Mouse (Mus musculus) MN1 (cell line): ENCODE results near the gene Osbpl8.

Experiments
- DNase-seq: peaks from one replicate; pipeline ENCODE4 v3.0.0-alpha.2; 2016; ENCODE audit warnings: low spot score

The Osbpl8 gene

GRCm38 (mm10) chr10:111235289-111235570 is 70.7 kb downstream of the Osbpl8 start:
- DNase-seq = no peak

GRCm38 (mm10) chr10:111237434-111237833 is 72.9 kb downstream of the Osbpl8 start:
- no peak for DNase-seq

- DNase-seq = no peak
These were observed 78.1 kb downstream of the Osbpl8 start for GRCm38 (mm10) chr10:111242677-111243076.

- DNase-seq = no peak
These were observed 83.1 kb downstream of the Osbpl8 start for GRCm38 (mm10) chr10:111247609-111248008.

GRCm38 (mm10) chr10:111248177-111248576 is 83.6 kb downstream of the Osbpl8 start:
- peak; percentile 26 for DNase-seq

GRCm38 (mm10) chr10:111250192-111250591 is 85.6 kb downstream of the Osbpl8 start:
- no peak for DNase-seq

GRCm38 (mm10) chr10:111251666-111252065 is 87.1 kb downstream of the Osbpl8 start:
- no peak for DNase-seq

GRCm38 (mm10) chr10:111255228-111255627 is 90.7 kb downstream of the Osbpl8 start:
- no peak for DNase-seq

- DNase-seq = no peak
These were observed 91.6 kb downstream of the Osbpl8 start for GRCm38 (mm10) chr10:111256156-111256555.

GRCm38 (mm10) chr10:111257358-111257757 is 92.8 kb downstream of the Osbpl8 start:
- DNase-seq = no peak

GRCm38 (mm10) chr10:111258256-111258655 is 93.7 kb downstream of the Osbpl8 start:
- DNase-seq = no peak

- no peak for DNase-seq
These were observed 107.1 kb downstream of the Osbpl8 start for GRCm38 (mm10) chr10:111271687-111272086.

- no peak for DNase-seq
These were observed 108.4 kb downstream of the Osbpl8 start for GRCm38 (mm10) chr10:111272905-111273304.

- no peak for DNase-seq
These were observed 109.0 kb downstream of the Osbpl8 start for GRCm38 (mm10) chr10:111273463-111274088.

GRCm38 (mm10) chr10:111275822-111276221 is 111.3 kb downstream of the Osbpl8 start:
- DNase-seq = no peak

- DNase-seq = peak; percentile 10
These were observed 133.1 kb downstream of the Osbpl8 start for GRCm38 (mm10) chr10:111297631-111298030.

- DNase-seq = peak; percentile 99
These were observed 133.9 kb downstream of the Osbpl8 start, which contains the start of gene Bbs10 for GRCm38 (mm10) chr10:111298140-111299098. Gene Bbs10 (plus strand): TSS chr10:111298679.

- peak; percentile 50 for DNase-seq
These were observed 135.0 kb downstream of the Osbpl8 start for GRCm38 (mm10) chr10:111299591-111299990.

GRCm38 (mm10) chr10:111301041-111301440 is 136.5 kb downstream of the Osbpl8 start:
- DNase-seq = no peak

GRCm38 (mm10) chr10:111302486-111302885 is 137.9 kb downstream of the Osbpl8 start:
- no peak for DNase-seq

- no peak for DNase-seq
These were observed 144.4 kb downstream of the Osbpl8 start for GRCm38 (mm10) chr10:111308850-111309501.

GRCm38 (mm10) chr10:111313282-111313681 is 148.7 kb downstream of the Osbpl8 start:
- no peak for DNase-seq
